Mouse (Mus musculus) adrenal gland, postnatal 36 days (tissue): ENCODE results near the gene Cer1. TPM values are rescaled to one million over a fixed set of nuclear protein-coding genes. Genes with fewer than 3 reads are reported as not detected.

Experiments used
- DNase-seq, 2 experiments: peaks; one replicate each; pipeline ENCODE4 v3.0.0; 2021; ENCODE audit warnings: mixed read lengths in 1 of 2
- long read RNA-seq, 2 experiments: library from polyadenylated mRNA; stranded (forward); transcript quantifications; one replicate each; pipeline ENCODE4 v2.0.0; 2021; ENCODE audit warnings: borderline sequencing depth in 2 of 2
- total RNA-seq, 2 experiments: library from RNA; stranded (reverse); gene quantifications; 2 replicates each; pipeline ENCODE4 v1.2.3; 2021

The Cer1 gene
- not detected for total RNA-seq
- long read RNA-seq, experiment 1: 0 reads
- long read RNA-seq, experiment 2: 0 reads

- DNase-seq: no peak
These were observed at the start of gene Cer1 for GRCm38 (mm10) chr4:82884636-82885534. Cer1 (minus strand) TSS chr4:82885148.

- peak; percentile 24 to 38 for DNase-seq
These were observed 49.4 kb upstream of the Cer1 start for GRCm38 (mm10) chr4:82934308-82934707.

GRCm38 (mm10) chr4:82933698-82934210 is 48.8 kb upstream of the Cer1 start:
- DNase-seq: peak; percentile 70 to 73

- DNase-seq: no peak
These were observed 45.1 kb upstream of the Cer1 start for GRCm38 (mm10) chr4:82930079-82930478.

- DNase-seq: no peak
These were observed 37.0 kb upstream of the Cer1 start for GRCm38 (mm10) chr4:82921962-82922361.

- no peak for DNase-seq
These were observed 33.7 kb upstream of the Cer1 start for GRCm38 (mm10) chr4:82918625-82919024.

- DNase-seq: no peak
These were observed 31.7 kb upstream of the Cer1 start for GRCm38 (mm10) chr4:82916678-82917050.

GRCm38 (mm10) chr4:82916003-82916677 is 31.2 kb upstream of the Cer1 start:
- no peak for DNase-seq

GRCm38 (mm10) chr4:82915576-82915975 is 30.6 kb upstream of the Cer1 start:
- DNase-seq: no peak

- no peak for DNase-seq
These were observed 29.7 kb upstream of the Cer1 start for GRCm38 (mm10) chr4:82914601-82915143.

- DNase-seq: no peak
These were observed 10.3 kb upstream of the Cer1 start for GRCm38 (mm10) chr4:82895227-82895626.

GRCm38 (mm10) chr4:82892247-82892646 is 7.3 kb upstream of the Cer1 start:
- no peak for DNase-seq

- no peak for DNase-seq
These were observed 6.6 kb upstream of the Cer1 start for GRCm38 (mm10) chr4:82891566-82891965.

GRCm38 (mm10) chr4:82891049-82891448 is 6.1 kb upstream of the Cer1 start:
- no peak for DNase-seq

- no peak for DNase-seq
These were observed 5.6 kb upstream of the Cer1 start for GRCm38 (mm10) chr4:82890585-82890984.

- no peak for DNase-seq
These were observed 1.2 kb upstream of the Cer1 start for GRCm38 (mm10) chr4:82886148-82886547.

- no peak for DNase-seq
These were observed 576 bp upstream of the Cer1 start for GRCm38 (mm10) chr4:82885535-82885913.

- no peak for DNase-seq
These were observed 2.4 kb downstream of the Cer1 start for GRCm38 (mm10) chr4:82882500-82882899.

- no peak for DNase-seq
These were observed 3.6 kb downstream of the Cer1 start for GRCm38 (mm10) chr4:82881366-82881765.

GRCm38 (mm10) chr4:82880243-82880642 is 4.7 kb downstream of the Cer1 start:
- DNase-seq: no peak

GRCm38 (mm10) chr4:82879152-82879551 is 5.8 kb downstream of the Cer1 start:
- DNase-seq: no peak

GRCm38 (mm10) chr4:82876656-82877055 is 8.3 kb downstream of the Cer1 start:
- DNase-seq: no peak

- DNase-seq: no peak
These were observed 9.4 kb downstream of the Cer1 start for GRCm38 (mm10) chr4:82875532-82875931.
